ENCODE assay signal across 10 mouse cellular contexts in genomic region chr13:59453045-59453444, GRCm38 (mm10).
DNase-seq lines count a peak whose midpoint lies in the region; ATAC-seq lines count a peak whose summit lies in the region.
"Had no signal": no experiment of that assay in that cellular context is flagged by ENCODE, and none has a peak within 500 bp of the region (broad histone marks: within the 10 kb centered on the region; RNA-seq: fewer than 3 reads in every experiment).

No protein-coding gene starts in this region.

- 0 out of 2 replicates have a peak, but pooled peaks cover 4% of the 10 kb centered on the region for H3K36me3 ChIP-seq in heart, embryonic 12.5 days

- no peak overlapping the region for H3K4me3 ChIP-seq in heart, embryonic 12.5 days

- 64% methylated on average over 2 of the region's 2 CpGs for WGBS in heart, embryonic 12.5 days

- H3K9ac ChIP-seq in heart, embryonic 12.5 days = no peak overlapping the region
- H3K9ac ChIP-seq: hindbrain, embryonic 14.5 days had no signal

- intact Hi-C loops in heart, postnatal 25 days (cut with DNase I) = no loop called here
- intact Hi-C loops in left cerebral cortex, postnatal 14 days (cut with DNase I) = no loop called here

- H3K4me2 ChIP-seq in heart, embryonic 12.5 days = no peak overlapping the region
- H3K4me2 ChIP-seq: hindbrain, embryonic 14.5 days had no signal

- DNase-seq in heart, postnatal 25 days (ENCODE audit: low spot score) = no peak
- peak; percentile 69 for DNase-seq in embryo, embryonic 10.5 days (ENCODE audit: low spot score)
- DNase-seq in kidney, adult 9 months = peak; percentile 81
- peak; percentile 50 for DNase-seq in lung, postnatal 10 days
- no peak for DNase-seq in left cerebral cortex, postnatal 14 days (ENCODE audit: low spot score in 2 of 2)
- no peak for DNase-seq in spleen, adult 12 weeks (ENCODE audit: low spot score)
- DNase-seq in thymus, postnatal 0 days (ENCODE audit: low spot score) = no peak

- H3K9me3 ChIP-seq in heart, embryonic 12.5 days (replicated peaks) = no peaks in the 10 kb centered on the region
- H3K9me3 ChIP-seq: G1E had no signal

- no peak for ATAC-seq in heart, embryonic 12.5 days (ENCODE audit: insufficient number of reproducible peaks, low FRiP score)

- H3K27me3 ChIP-seq in heart, embryonic 12.5 days (replicated peaks) = no peaks in the 10 kb centered on the region

- H3K27ac ChIP-seq in heart, embryonic 12.5 days (ENCODE audit: poor library complexity, severe bottlenecking) = 0 out of 2 replicates have a peak overlapping the region, but pooled peaks have one; percentile 4
- H3K27ac ChIP-seq: hindbrain, embryonic 14.5 days had no signal

- H3K4me1 ChIP-seq in heart, embryonic 12.5 days (replicated peaks) = peaks cover 25% of the 10 kb centered on the region

Comparison
In these comparisons a context has a peak if more than half of its experiments do, and no peak if none do; other contexts are left out.
1. DNase-seq: peak in embryo, embryonic 10.5 days (single experiment), kidney, adult 9 months (single experiment) and lung, postnatal 10 days (single experiment); none in heart, postnatal 25 days (single experiment), left cerebral cortex, postnatal 14 days (0 of 2), spleen, adult 12 weeks (single experiment) and thymus, postnatal 0 days (single experiment).